Comparison of ENCODE assay signal across 8 mouse cellular contexts in genomic region chr8:120595963-120596362, GRCm38 (mm10). TPM values are rescaled to one million over a fixed set of nuclear protein-coding genes. Genes with fewer than 3 reads are reported as not detected.
DNase-seq lines count a peak whose midpoint lies in the region; ATAC-seq and TF ChIP-seq lines count a peak whose summit lies in the region.

No protein-coding gene starts in this region.

- no peaks in the 10 kb centered on the region for H3K36me3 ChIP-seq in hindbrain, embryonic 11.5 days (ENCODE audit: control insufficient read depth, insufficient read depth, low read length)
- no peaks in the 10 kb centered on the region for H3K36me3 ChIP-seq in hindbrain, embryonic 16.5 days (ENCODE audit: control insufficient read depth, insufficient read depth, low read length)
- no peaks in the 10 kb centered on the region for H3K36me3 ChIP-seq in G1E (replicated peaks)

- ATAC-seq in hindbrain, embryonic 11.5 days (ENCODE audit: low FRiP score) = no peak
- ATAC-seq in hindbrain, embryonic 16.5 days = no peak
- ATAC-seq in G1E (ENCODE audit: extremely low read depth, insufficient number of reproducible peaks, low FRiP score, poor library complexity, severe bottlenecking) = no peak
- ATAC-seq in inflammation-experienced regulatory T-cells, adult 6 months = peak; percentile 71

- TF ChIP-seq CTCF in G1E (IDR thresholded peaks at IDR 0.05; ENCODE audit: low read depth, low read length) = peak; percentile 89

- WGBS in hindbrain, embryonic 11.5 days = 8% methylated on average over 5 of the region's 5 CpGs
- WGBS in hindbrain, embryonic 16.5 days = 11% methylated on average over 5 of the region's 5 CpGs

- H3K4me1 ChIP-seq in hindbrain, embryonic 11.5 days (replicated peaks; ENCODE audit: control insufficient read depth, insufficient read depth, low read length) = 0 out of 2 replicates have a peak, but pooled peaks cover 2% of the 10 kb centered on the region
- peaks cover 5% of the 10 kb centered on the region; the same call in 1 of the 2 replicates for H3K4me1 ChIP-seq in hindbrain, embryonic 16.5 days (ENCODE audit: control insufficient read depth, insufficient read depth, low read depth, low read length)
- 0 out of 2 replicates have a peak, but pooled peaks cover 3% of the 10 kb centered on the region for H3K4me1 ChIP-seq in G1E (ENCODE audit: insufficient read depth, low read depth, low read length)

- H3K27me3 ChIP-seq in hindbrain, embryonic 11.5 days (ENCODE audit: control insufficient read depth, insufficient read depth, low read length) = no peaks in the 10 kb centered on the region
- H3K27me3 ChIP-seq in hindbrain, embryonic 16.5 days (replicated peaks; ENCODE audit: control insufficient read depth, insufficient read depth, low read length) = peaks cover 2% of the 10 kb centered on the region; the same call in 1 of the 2 replicates
- peaks cover 35% of the 10 kb centered on the region for H3K27me3 ChIP-seq in G1E (ENCODE audit: insufficient read depth, low read length)

- H3K9ac ChIP-seq in hindbrain, embryonic 11.5 days (ENCODE audit: low read depth, low read length) = no peak overlapping the region
- H3K9ac ChIP-seq in hindbrain, embryonic 16.5 days (ENCODE audit: low read depth, low read length) = no peak overlapping the region

- DNase-seq in hindbrain, embryonic 11.5 days (ENCODE audit: low spot score) = peak; percentile 85
- DNase-seq in A20 (ENCODE audit: low read depth, low spot score) (peak; percentile 80), G1E (ENCODE audit: low spot score) (peak; percentile 66)
- peak; percentile 83 to 85 for DNase-seq in cerebellum, postnatal 14 days
- DNase-seq in mesoderm, embryonic 11.5 days (ENCODE audit: low read depth, low spot score) = peak; percentile 84
- DNase-seq in thymus, postnatal 4 days = peak; percentile 83

- no peak overlapping the region for H3K27ac ChIP-seq in hindbrain, embryonic 11.5 days (ENCODE audit: low read depth, low read length)
- no peak overlapping the region for H3K27ac ChIP-seq in hindbrain, embryonic 16.5 days (ENCODE audit: low read depth, low read length)

- no peaks in the 10 kb centered on the region for H3K9me3 ChIP-seq in hindbrain, embryonic 11.5 days (ENCODE audit: control insufficient read depth, low read length)
- no peaks in the 10 kb centered on the region for H3K9me3 ChIP-seq in hindbrain, embryonic 16.5 days (ENCODE audit: control insufficient read depth, low read length)
- H3K9me3 ChIP-seq in G1E (replicated peaks) = peaks cover 2% of the 10 kb centered on the region; the same call in 1 of the 2 replicates

- no peak overlapping the region for H3K4me2 ChIP-seq in hindbrain, embryonic 11.5 days (replicated peaks; ENCODE audit: low read depth, low read length)
- H3K4me2 ChIP-seq in hindbrain, embryonic 16.5 days (ENCODE audit: low read length) = no peak overlapping the region

- H3K4me3 ChIP-seq in hindbrain, embryonic 11.5 days (ENCODE audit: low read depth, low read length) = no peak overlapping the region
- H3K4me3 ChIP-seq in hindbrain, embryonic 16.5 days (ENCODE audit: low read length) = no peak overlapping the region
- H3K4me3 ChIP-seq in G1E (ENCODE audit: low read depth, low read length) = no peak overlapping the region

RNA-seq across cellular contexts. Expression of gene Gins2, which starts 6.9 kb away (rescaled TPM):
- 94.8 and 96.9 TPM in 2 replicates for polyA plus RNA-seq in hindbrain, embryonic 11.5 days (2014; fragmentation: Nextera tagmentation; extraction: Ambion mirVana)
- 20.6 and 22.0 TPM in 2 replicates for polyA plus RNA-seq in hindbrain, embryonic 16.5 days (2015; fragmentation: Nextera tagmentation; extraction: Ambion mirVana)
- total RNA-seq in G1E (2014; fragmentation: Nextera tagmentation) (34.6 and 43.9 TPM in 2 replicates), G1E (2017) (11.3 and 27.9 TPM in 2 replicates)
- polyA plus RNA-seq in G1E (2012) = 49.8 and 83.4 TPM in 2 replicates
- polyA plus RNA-seq in inflammation-experienced regulatory T-cells, adult 6 months (2017; shearing (Covaris generic)) = 10 to 100 TPM in 2 of 3 experiments, 1 to 10 TPM in 1; 9.6 to 54.3 (median 13.6) TPM

RNA-seq across cellular contexts. Expression of gene 1190005I06Rik, which starts 51.5 kb away (rescaled TPM):
- polyA plus RNA-seq in hindbrain, embryonic 11.5 days (2014; fragmentation: Nextera tagmentation; extraction: Ambion mirVana) = 2.4 and 3.7 TPM in 2 replicates
- polyA plus RNA-seq in hindbrain, embryonic 16.5 days (2015; fragmentation: Nextera tagmentation; extraction: Ambion mirVana) = 18.3 and 20.5 TPM in 2 replicates
- total RNA-seq in G1E (2014; fragmentation: Nextera tagmentation) = not detected in 2 replicates
- total RNA-seq in G1E (2017) = 0.71 TPM in 1 of 2 replicates, not detected in the other
- 0.10 and 0.26 TPM in 2 replicates for polyA plus RNA-seq in G1E (2012)
- polyA plus RNA-seq in inflammation-experienced regulatory T-cells, adult 6 months (2017; shearing (Covaris generic)) = 1 to 10 TPM in 1 of 3 experiments, not detected in 2; 1.6 TPM
